Mouse (Mus musculus) brain, embryonic 14.5 days (tissue): ENCODE results near the gene 2310011J03Rik.

Source experiments
- CTCF ChIP-seq: fragments of 200-500 bp; IDR thresholded peaks from 2 replicates; pipeline ENCODE4 v1.5.1; 2012; ENCODE audit warnings: inconsistent platforms, mild to moderate bottlenecking, moderate library complexity, borderline replicate concordance; ENCODE audit not compliant: insufficient read depth, insufficient read length; ENCODE audit errors: extremely low read depth
- POLR2A ChIP-seq: fragments of 200-500 bp; IDR thresholded peaks from 2 replicates; pipeline ENCODE4 v1.6.1; 2012; ENCODE audit warnings: mild to moderate bottlenecking, inconsistent platforms, borderline replicate concordance; ENCODE audit not compliant: poor library complexity, insufficient read depth, insufficient read length, severe bottlenecking; ENCODE audit errors: extremely low read depth

DNA sequence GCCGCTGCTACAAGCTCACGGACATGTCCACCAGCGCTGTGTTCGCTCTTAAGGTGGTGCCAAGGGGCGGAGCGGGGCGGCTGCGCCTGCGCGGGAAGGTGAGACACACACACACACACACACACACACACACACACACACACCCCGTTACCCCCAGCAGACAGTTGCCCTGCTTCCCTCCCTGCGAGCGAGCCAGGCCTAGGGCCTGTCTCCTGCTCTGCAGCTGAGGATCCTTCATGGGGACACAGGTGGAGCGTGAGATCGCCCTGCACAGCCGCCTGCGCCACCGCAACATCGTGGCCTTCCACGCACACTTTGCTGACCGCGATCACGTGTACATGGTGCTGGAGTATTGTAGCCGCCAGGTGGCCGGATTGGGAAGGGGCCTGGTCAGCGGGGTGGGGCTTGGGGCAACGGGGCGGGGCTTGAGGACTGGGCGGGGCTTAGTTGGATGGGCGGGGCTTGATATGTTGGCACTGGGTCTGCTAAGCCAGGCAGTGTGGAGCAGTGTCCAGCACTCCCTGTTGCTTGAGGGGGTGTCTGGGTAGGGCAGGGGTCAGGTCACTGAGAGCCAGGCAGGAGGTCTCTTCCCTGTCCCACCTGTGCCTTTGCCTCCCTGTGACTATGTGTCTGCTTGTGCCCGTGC is 37.8 kb upstream of the 2310011J03Rik start:
- TF ChIP-seq CTCF (no peak), POLR2A (no peak)
